ENCODE assay signal across 12 mouse cellular contexts in genomic region chr4:138315781-138316180, GRCm38 (mm10). TPM values are rescaled to one million over a fixed set of nuclear protein-coding genes. Genes with fewer than 3 reads are reported as not detected.
DNase-seq lines count a peak whose midpoint lies in the region; ATAC-seq and TF ChIP-seq lines count a peak whose summit lies in the region.
"Had no signal": no experiment of that assay in that cellular context is flagged by ENCODE, and none has a peak within 500 bp of the region (broad histone marks: within the 10 kb centered on the region; RNA-seq: fewer than 3 reads in every experiment).

No protein-coding gene starts in this region.

- no peaks in the 10 kb centered on the region for H3K4me1 ChIP-seq in intestine, postnatal 0 days (replicated peaks; ENCODE audit: control insufficient read depth, insufficient read depth, low read length)
- 0 out of 2 replicates have a peak, but pooled peaks cover 2% of the 10 kb centered on the region for H3K4me1 ChIP-seq in intestine, embryonic 15.5 days (replicated peaks)
- H3K4me1 ChIP-seq: limb, embryonic 13.5 days had no signal

- H3K36me3 ChIP-seq in intestine, postnatal 0 days (ENCODE audit: control insufficient read depth, insufficient read depth), result peaks cover 69% of the 10 kb centered on the region
- peaks cover 31% of the 10 kb centered on the region for H3K36me3 ChIP-seq in intestine, embryonic 15.5 days

- no peaks in the 10 kb centered on the region for H3K27me3 ChIP-seq in intestine, postnatal 0 days (replicated peaks; ENCODE audit: control insufficient read depth, insufficient read depth, low read length)
- no peaks in the 10 kb centered on the region for H3K27me3 ChIP-seq in intestine, embryonic 15.5 days (replicated peaks)
- H3K27me3 ChIP-seq: hindbrain, embryonic 13.5 days; limb, embryonic 13.5 days had no signal

- peak; percentile 67 for TF ChIP-seq CTCF in intestine, postnatal 0 days (IDR thresholded peaks at IDR 0.05; ENCODE audit: low read depth)

- H3K4me2 ChIP-seq in intestine, postnatal 0 days (replicated peaks; ENCODE audit: low read depth), result no peak overlapping the region
- H3K4me2 ChIP-seq in intestine, embryonic 15.5 days (replicated peaks), result no peak overlapping the region
- H3K4me2 ChIP-seq: hindbrain, embryonic 13.5 days; limb, embryonic 13.5 days had no signal

- DNase-seq in thymus, postnatal 0 days (ENCODE audit: low spot score), result peak; percentile 32
- no peak for DNase-seq in thymus, postnatal 10 days (ENCODE audit: low spot score in 2 of 2)
- peak; percentile 59 for DNase-seq in induced T-regulatory cell, adult 2 months (ENCODE audit: low read depth)
- DNase-seq in urinary bladder, postnatal 4 days (ENCODE audit: low spot score in 2 of 2), result no peak
- DNase-seq in right cerebral cortex, postnatal 4 days, result no peak
- no peak for DNase-seq in kidney, adult 18-20 months

- ATAC-seq in intestine, postnatal 0 days, result no peak
- ATAC-seq in intestine, embryonic 15.5 days, result no peak
- ATAC-seq: activated CD4-positive, CD25-positive, alpha-beta regulatory T cell, adult 4 months had no signal

- no peaks in the 10 kb centered on the region for H3K9me3 ChIP-seq in intestine, postnatal 0 days (ENCODE audit: control insufficient read depth)
- no peaks in the 10 kb centered on the region for H3K9me3 ChIP-seq in intestine, embryonic 15.5 days
- H3K9me3 ChIP-seq: hindbrain, embryonic 13.5 days; limb, embryonic 13.5 days had no signal

- WGBS in intestine, postnatal 0 days, result 71% methylated on average over 9 of the region's 9 CpGs
- 74% methylated on average over 9 of the region's 9 CpGs for WGBS in intestine, embryonic 15.5 days

- no peak overlapping the region for H3K9ac ChIP-seq in intestine, postnatal 0 days (ENCODE audit: low read depth, low read length)
- H3K9ac ChIP-seq in intestine, embryonic 15.5 days, result no peak overlapping the region
- H3K9ac ChIP-seq: hindbrain, embryonic 13.5 days; limb, embryonic 13.5 days had no signal

- no peak overlapping the region for H3K27ac ChIP-seq in intestine, postnatal 0 days (ENCODE audit: low read depth, low read length)
- no peak overlapping the region for H3K27ac ChIP-seq in intestine, embryonic 15.5 days
- H3K27ac ChIP-seq: hindbrain, embryonic 13.5 days; limb, embryonic 13.5 days had no signal

- H3K4me3 ChIP-seq in intestine, postnatal 0 days (ENCODE audit: low read depth, low read length), result no peak overlapping the region
- no peak overlapping the region for H3K4me3 ChIP-seq in intestine, embryonic 15.5 days (replicated peaks)
- H3K4me3 ChIP-seq: hindbrain, embryonic 13.5 days; limb, embryonic 13.5 days; myocyte had no signal

RNA-seq across cellular contexts. Expression of gene Pink1, which starts 10.3 kb away (rescaled TPM):
- polyA plus RNA-seq in intestine, postnatal 0 days (2015; fragmentation: Nextera tagmentation; extraction: Ambion mirVana), result 65.8 and 71.7 TPM in 2 replicates
- 35.9 and 36.1 TPM in 2 replicates for polyA plus RNA-seq in intestine, embryonic 15.5 days (2015; fragmentation: Nextera tagmentation; extraction: Ambion mirVana)
- polyA plus RNA-seq in thymus, postnatal 0 days (2015; fragmentation: Nextera tagmentation; extraction: Ambion mirVana), result 74.3 and 98.4 TPM in 2 replicates

RNA-seq across cellular contexts. Expression of gene Ddost, which starts 11.3 kb away (rescaled TPM):
- polyA plus RNA-seq in intestine, postnatal 0 days (2015; fragmentation: Nextera tagmentation; extraction: Ambion mirVana), result 177 and 178 TPM in 2 replicates
- polyA plus RNA-seq in intestine, embryonic 15.5 days (2015; fragmentation: Nextera tagmentation; extraction: Ambion mirVana), result 379 and 414 TPM in 2 replicates
- 196 and 200 TPM in 2 replicates for polyA plus RNA-seq in thymus, postnatal 0 days (2015; fragmentation: Nextera tagmentation; extraction: Ambion mirVana)

RNA-seq across cellular contexts. Expression of gene Cda, which starts 52.0 kb away (rescaled TPM):
- polyA plus RNA-seq in intestine, postnatal 0 days (2015; fragmentation: Nextera tagmentation; extraction: Ambion mirVana), result 37.5 and 41.7 TPM in 2 replicates
- polyA plus RNA-seq in intestine, embryonic 15.5 days (2015; fragmentation: Nextera tagmentation; extraction: Ambion mirVana), result 26.5 and 30.5 TPM in 2 replicates
- 0.36 and 0.55 TPM in 2 replicates for polyA plus RNA-seq in thymus, postnatal 0 days (2015; fragmentation: Nextera tagmentation; extraction: Ambion mirVana)
- polyA plus RNA-seq: activated CD4-positive, CD25-positive, alpha-beta regulatory T cell, adult 4 months had no signal

Comparison
In these comparisons a context has a peak if more than half of its experiments do, and no peak if none do; other contexts are left out.
1. DNase-seq: peak in thymus, postnatal 0 days (single experiment) and induced T-regulatory cell, adult 2 months (single experiment); none in thymus, postnatal 10 days (0 of 2), urinary bladder, postnatal 4 days (0 of 2), right cerebral cortex, postnatal 4 days (single experiment) and kidney, adult 18-20 months (single experiment).
2. RNA of gene Cda, which starts 52.0 kb away (polyA plus RNA-seq): 37.5 to 41.7 TPM in intestine, postnatal 0 days and 26.5 to 30.5 TPM in intestine, embryonic 15.5 days; 0.36 to 0.55 TPM in thymus, postnatal 0 days; every median in the first group is over 10 times any median in the second.